Mouse (Mus musculus) forebrain, embryonic 14.5 days (tissue): ENCODE results near the gene Klk1b16. TPM values are rescaled to one million over a fixed set of nuclear protein-coding genes. Genes with fewer than 3 reads are reported as not detected.
A peak's percentile ranks its signal among the peaks of the same experiment; 100 is the strongest.
"Not testable (repeated sequence)": the region's sequence is repeated elsewhere in the genome, so short reads cannot be mapped to it uniquely, and the experiment has no call there.

Source experiments
- ATAC-seq: fragments of 200-750 bp; cut with Nextera tagmentation; 2 replicates; pipeline ENCODE4 v1.8.0; 2017; ENCODE audit warnings: mild to moderate bottlenecking, moderate library complexity
- DNase-seq: peaks from one replicate; pipeline ENCODE4 v3.0.0-alpha.2; 2015; ENCODE audit warnings: low spot score
- H3K27ac ChIP-seq: fragments of 300-500 bp; sonication (generic); 2 replicates; pipeline ENCODE4 v1.5.1; 2014; ENCODE audit warnings: low read depth, mild to moderate bottlenecking, control low read depth, low read length, moderate library complexity
- H3K27me3 ChIP-seq: fragments of 300-500 bp; sonication (generic); replicated peaks from 2 replicates; pipeline ENCODE4 v1.6.1; 2014; ENCODE audit warnings: low read length, control low read depth, mixed read lengths; ENCODE audit not compliant: control insufficient read depth, insufficient read depth
- H3K36me3 ChIP-seq: fragments of 300-500 bp; sonication (generic); 2 replicates; pipeline ENCODE4 v1.6.1; 2014; ENCODE audit warnings: low read length, control low read depth; ENCODE audit not compliant: control insufficient read depth, insufficient read depth
- H3K4me1 ChIP-seq: fragments of 300-500 bp; sonication (generic); 2 replicates; pipeline ENCODE4 v1.6.1; 2014; ENCODE audit warnings: antibody characterized with exemption, low read length, control low read depth; ENCODE audit not compliant: control insufficient read depth, insufficient read depth
- H3K4me2 ChIP-seq: fragments of 300-500 bp; sonication (generic); 2 replicates; pipeline ENCODE4 v1.6.1; 2014; ENCODE audit warnings: mild to moderate bottlenecking, control low read depth, low read length
- H3K4me3 ChIP-seq: fragments of 300-500 bp; sonication (generic); 2 replicates; pipeline ENCODE4 v1.5.1; 2014; ENCODE audit warnings: low read depth, low read length, control low read depth
- H3K9ac ChIP-seq: fragments of 300-500 bp; sonication (generic); 2 replicates; pipeline ENCODE4 v1.6.1; 2014; ENCODE audit warnings: mild to moderate bottlenecking, low read length, control low read depth, moderate library complexity
- H3K9me3 ChIP-seq: fragments of 300-500 bp; sonication (generic); replicated peaks from 2 replicates; pipeline ENCODE4 v1.6.1; 2016; ENCODE audit warnings: low read length, control low read depth, mixed read lengths; ENCODE audit not compliant: control insufficient read depth
- WGBS: fragments of 180-500 bp; shearing (Covaris S2); extraction: QIAGEN DNeasy Blood & Tissue Kit; methylation state at CpG from one replicate; pipeline ENCODE4 v1.1.7; 2014; 5-methylcytosine and 5-hydroxymethylcytosine counted together
- polyA plus RNA-seq: library from polyadenylated mRNA; unstranded; fragments of >200 nt; fragmentation: Nextera tagmentation; extraction: Ambion mirVana; gene quantifications from 2 replicates; pipeline ENCODE4 v1.2.1, GENCODE M21; 2014

Gene Klk1b16
- polyA plus RNA-seq, result not detected in 2 replicates

DNA sequence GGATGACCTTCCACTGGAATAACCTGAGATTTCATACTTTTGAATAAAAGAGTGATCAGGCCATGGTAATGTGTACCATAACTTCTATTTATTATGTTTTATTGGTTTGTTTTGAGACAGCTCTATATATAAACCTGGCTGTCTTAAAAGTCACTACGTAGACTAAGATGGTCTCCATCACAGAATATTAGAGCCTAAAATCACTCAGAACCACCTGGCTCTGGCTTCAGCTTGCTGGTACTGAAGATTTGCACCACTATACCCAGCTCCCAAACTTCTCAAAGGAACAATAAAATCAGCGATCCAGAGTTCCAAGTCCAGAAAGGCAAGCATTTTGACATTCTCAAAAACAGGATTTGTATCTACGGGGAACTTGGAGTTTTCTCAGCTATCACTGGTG lies at the start of gene Klk1b16:
Klk1b16 (plus strand) TSS at position 301 of the 400 bp plus-strand sequence.
- Histone ChIP-seq H3K9ac (no peak within 1 kb of the TSS), H3K4me3 (no peak within 1 kb of the TSS), H3K27me3 (no peaks in the 10 kb centered on the region), H3K9me3 (no peaks in the 10 kb centered on the region), H3K36me3 (no peaks in the 10 kb centered on the region), H3K4me2 (no peak within 1 kb of the TSS), H3K4me1 (no peaks in the 10 kb centered on the region), H3K27ac (no peak within 1 kb of the TSS)
- DNase-seq, result no peak
- no peak for ATAC-seq
- 95% methylated on average over 3 of the region's 3 CpGs for WGBS

GRCm38 (mm10) chr7:44096111-44096510 lies 40.5 kb upstream of the Klk1b16 start:
- no peak overlapping the region for H3K9ac ChIP-seq
- 94% methylated on average over 1 of the region's 1 CpGs for WGBS
- H3K9me3 ChIP-seq, result no peaks in the 10 kb centered on the region
- H3K4me1 ChIP-seq, result no peaks in the 10 kb centered on the region
- no peak overlapping the region for H3K27ac ChIP-seq
- DNase-seq (no peak), ATAC-seq (no peak)
- H3K36me3 ChIP-seq, result no peaks in the 10 kb centered on the region
- H3K4me2 ChIP-seq, result no peak overlapping the region
- no peaks in the 10 kb centered on the region for H3K27me3 ChIP-seq
- no peak overlapping the region for H3K4me3 ChIP-seq

- ATAC-seq, H3K4me2 ChIP-seq, H3K27me3 ChIP-seq, H3K4me1 ChIP-seq, H3K27ac ChIP-seq, H3K36me3 ChIP-seq, H3K9ac ChIP-seq, H3K4me3 ChIP-seq, H3K9me3 ChIP-seq, DNase-seq: not testable (repeated sequence)
- WGBS, result 78% methylated on average over 3 of the region's 3 CpGs
These were observed 34.5 kb upstream of the Klk1b16 start, which contains the start of gene Klk1b21 for GRCm38 (mm10) chr7:44102028-44102427. Gene Klk1b21, plus strand, starts transcription at chr7:44102328.

- ATAC-seq, result no peak
- Histone ChIP-seq H3K36me3 (no peaks in the 10 kb centered on the region), H3K9ac (no peak within 1 kb of the TSS), H3K27me3 (no peaks in the 10 kb centered on the region), H3K9me3 (no peaks in the 10 kb centered on the region), H3K4me3 (no peak within 1 kb of the TSS), H3K27ac (no peak within 1 kb of the TSS), H3K4me2 (no peak within 1 kb of the TSS), H3K4me1 (no peaks in the 10 kb centered on the region)
- DNase-seq, result no peak
- 65% methylated on average over 4 of the region's 4 CpGs for WGBS
These were observed 24.2 kb upstream of the Klk1b16 start, which contains the start of gene Klk1b22 for GRCm38 (mm10) chr7:44112373-44112772. Gene Klk1b22, plus strand, starts transcription at chr7:44112673.

GRCm38 (mm10) chr7:44123445-44123844 lies 13.1 kb upstream of the Klk1b16 start:
- WGBS, result 89% methylated on average over 6 of the region's 6 CpGs
- no peak overlapping the region for H3K4me2 ChIP-seq
- DNase-seq (no peak), ATAC-seq (no peak)
- H3K9me3 ChIP-seq, result no peaks in the 10 kb centered on the region
- H3K27me3 ChIP-seq, result no peaks in the 10 kb centered on the region
- H3K27ac ChIP-seq, result no peak overlapping the region
- no peak overlapping the region for H3K4me3 ChIP-seq
- H3K9ac ChIP-seq, result no peak overlapping the region
- no peaks in the 10 kb centered on the region for H3K4me1 ChIP-seq
- H3K36me3 ChIP-seq, result no peaks in the 10 kb centered on the region

DNA sequence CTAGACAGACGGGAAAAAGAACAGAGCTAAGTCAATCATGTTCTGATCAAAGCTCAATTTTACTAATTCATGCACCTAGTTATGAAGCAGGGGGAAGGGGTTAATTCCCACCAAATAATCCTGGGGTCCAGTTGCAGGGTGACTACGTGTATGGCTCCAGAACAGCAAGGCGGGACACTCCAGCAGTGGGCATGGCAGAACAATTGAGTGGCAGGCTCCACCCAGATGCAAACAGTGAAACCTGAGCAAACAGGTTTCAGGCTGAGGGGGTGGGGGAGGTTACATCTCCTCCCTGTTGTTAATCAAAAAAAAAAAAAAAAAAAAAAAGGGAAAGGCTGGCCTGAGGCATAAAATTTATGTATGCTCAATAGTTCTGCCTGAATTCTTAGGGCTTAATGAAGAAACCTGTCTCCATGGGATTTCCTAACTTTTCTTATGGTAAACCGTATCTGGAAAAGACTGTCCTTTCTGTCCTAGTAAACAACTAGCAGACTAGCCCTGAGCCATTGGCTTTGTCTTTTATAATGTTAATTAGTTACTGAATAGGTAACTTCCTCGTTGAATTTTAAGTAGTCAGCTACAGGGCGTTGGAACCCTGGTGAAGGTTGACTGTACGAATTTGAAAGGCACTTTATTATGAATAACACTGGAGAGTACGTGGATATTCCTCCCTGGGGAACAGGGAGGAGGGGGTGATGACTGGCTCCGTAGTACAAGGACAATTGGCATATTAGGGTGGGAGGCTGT lies 42.9 kb downstream of the Klk1b16 start:
- no peak overlapping the region for H3K9ac ChIP-seq
- no peak for ATAC-seq
- H3K27ac ChIP-seq, result no peak overlapping the region
- 17% methylated on average over 9 of the region's 9 CpGs for WGBS
- no peaks in the 10 kb centered on the region for H3K4me1 ChIP-seq
- no peak overlapping the region for H3K4me2 ChIP-seq
- H3K36me3 ChIP-seq, result no peaks in the 10 kb centered on the region
- no peaks in the 10 kb centered on the region for H3K9me3 ChIP-seq
- no peak overlapping the region for H3K4me3 ChIP-seq
- H3K27me3 ChIP-seq, result no peaks in the 10 kb centered on the region
- DNase-seq, result peak; percentile 6

- DNase-seq, H3K27me3 ChIP-seq, ATAC-seq, H3K9ac ChIP-seq, H3K4me2 ChIP-seq, H3K27ac ChIP-seq, H3K4me1 ChIP-seq, H3K4me3 ChIP-seq, H3K36me3 ChIP-seq, H3K9me3 ChIP-seq: not testable (repeated sequence)
- 69% methylated on average over 8 of the region's 8 CpGs for WGBS
These were observed 49.9 kb downstream of the Klk1b16 start for GRCm38 (mm10) chr7:44186516-44186915.

DNA sequence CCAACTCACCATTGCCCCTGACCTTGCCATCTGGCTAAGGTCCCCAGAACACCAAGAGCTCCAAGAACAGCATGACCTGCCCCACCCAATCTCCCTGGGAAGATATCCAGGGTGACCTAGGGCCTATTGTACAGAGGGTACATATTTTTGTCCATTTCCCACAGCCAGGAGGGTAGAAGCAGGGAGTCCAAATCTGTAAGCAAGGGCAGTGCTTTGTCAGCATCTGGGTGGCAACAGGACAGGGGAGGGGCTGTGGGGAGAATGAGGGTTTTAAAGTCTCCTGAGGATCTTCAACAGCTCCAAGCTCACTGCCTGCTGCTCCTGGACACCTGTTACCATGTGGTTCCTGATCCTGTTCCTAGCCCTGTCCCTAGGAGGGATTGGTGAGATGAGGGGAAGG lies 51.4 kb downstream of the Klk1b16 start, which contains the start of gene Klk1b24:
Klk1b24 (plus strand) TSS at position 301 of the 400 bp plus-strand sequence.
- not testable (repeated sequence) for H3K9ac ChIP-seq, H3K27ac ChIP-seq, H3K36me3 ChIP-seq, DNase-seq, ATAC-seq, H3K4me1 ChIP-seq, H3K4me3 ChIP-seq, H3K4me2 ChIP-seq, H3K9me3 ChIP-seq, H3K27me3 ChIP-seq
